Mouse (Mus musculus) cerebellum, adult 18-20 months (tissue): ENCODE results near the gene Tas2r138.
"Not testable (repeated sequence)": the region's sequence is repeated elsewhere in the genome, so short reads cannot be mapped to it uniquely, and the experiment has no call there.

Experiments used
- DNase-seq, 2 experiments: peaks; one replicate each; pipeline ENCODE4 v3.0.0; 2021

The Tas2r138 gene

GRCm38 (mm10) chr6:40613260-40613852 is at the start of gene Tas2r138:
Gene Tas2r138, minus strand, starts transcription at chr6:40613310.
- DNase-seq: no peak

- DNase-seq: no peak
Observed at GRCm38 (mm10) chr6:40660930-40661329, 47.8 kb upstream of the Tas2r138 start.

- no peak for DNase-seq
Observed at GRCm38 (mm10) chr6:40650953-40651352, 37.8 kb upstream of the Tas2r138 start.

GRCm38 (mm10) chr6:40645701-40646100 is 32.6 kb upstream of the Tas2r138 start:
- DNase-seq: no peak

- DNase-seq: no peak
Observed at GRCm38 (mm10) chr6:40640710-40641538, 27.8 kb upstream of the Tas2r138 start.

GRCm38 (mm10) chr6:40637755-40638154 is 24.6 kb upstream of the Tas2r138 start:
- no peak for DNase-seq

GRCm38 (mm10) chr6:40635559-40635958 is 22.4 kb upstream of the Tas2r138 start:
- DNase-seq: no peak

- DNase-seq: no peak
Observed at GRCm38 (mm10) chr6:40634640-40635071, 21.5 kb upstream of the Tas2r138 start.

- no peak for DNase-seq
Observed at GRCm38 (mm10) chr6:40628406-40629000, 15.4 kb upstream of the Tas2r138 start, which contains the start of gene Mgam. Gene Mgam, plus strand, starts transcription at chr6:40628831.

- no peak for DNase-seq
Observed at GRCm38 (mm10) chr6:40626111-40626510, 13.0 kb upstream of the Tas2r138 start.

- DNase-seq: peak; percentile 52 to 64
Observed at GRCm38 (mm10) chr6:40617965-40618364, 4.9 kb upstream of the Tas2r138 start.

GRCm38 (mm10) chr6:40610244-40610643 is 2.9 kb downstream of the Tas2r138 start:
- no peak for DNase-seq

- DNase-seq: peak; percentile 14 to 37
Observed at GRCm38 (mm10) chr6:40607431-40607830, 5.7 kb downstream of the Tas2r138 start.

GRCm38 (mm10) chr6:40598546-40598945 is 14.6 kb downstream of the Tas2r138 start:
- not testable (repeated sequence) for DNase-seq

- no peak for DNase-seq
Observed at GRCm38 (mm10) chr6:40594804-40595550, 18.1 kb downstream of the Tas2r138 start.

- no peak for DNase-seq
Observed at GRCm38 (mm10) chr6:40588346-40588745, 24.8 kb downstream of the Tas2r138 start.

GRCm38 (mm10) chr6:40585645-40586044 is 27.5 kb downstream of the Tas2r138 start, which contains the start of gene Clec5a:
Gene Clec5a, minus strand, starts transcription at chr6:40585821.
- no peak for DNase-seq

- DNase-seq: no peak
Observed at GRCm38 (mm10) chr6:40584336-40584735, 28.8 kb downstream of the Tas2r138 start.

- no peak for DNase-seq
Observed at GRCm38 (mm10) chr6:40576305-40576704, 36.8 kb downstream of the Tas2r138 start.

- no peak for DNase-seq
Observed at GRCm38 (mm10) chr6:40573618-40574017, 39.5 kb downstream of the Tas2r138 start.

GRCm38 (mm10) chr6:40569187-40569586 is 43.9 kb downstream of the Tas2r138 start, which contains the start of gene Olfr460:
Gene Olfr460, plus strand, starts transcription at chr6:40569487.
- DNase-seq: no peak
